Mouse (Mus musculus) forebrain, postnatal 0 days (tissue): ENCODE measurements around the gene Gm10639. TPM values are rescaled to one million over a fixed set of nuclear protein-coding genes. Genes with fewer than 3 reads are reported as not detected.
"Not testable (repeated sequence)": the region's sequence is repeated elsewhere in the genome, so short reads cannot be mapped to it uniquely, and the experiment has no call there.

ENCODE experiments used
- ATAC-seq: fragments of 200-750 bp; cut with Nextera tagmentation; 2 replicates; pipeline ENCODE4 v1.8.0; 2017; ENCODE audit warnings: mild to moderate bottlenecking, moderate library complexity
- DNase-seq: peaks from one replicate; pipeline ENCODE4 v3.0.0-alpha.2; 2015
- H3K27ac ChIP-seq: fragments of 300-500 bp; sonication (generic); 2 replicates; pipeline ENCODE4 v1.5.1; 2014; ENCODE audit warnings: low read depth, mild to moderate bottlenecking, antibody characterized with exemption, low read length, moderate library complexity, mixed read lengths
- H3K27me3 ChIP-seq: fragments of 300-500 bp; sonication (generic); 2 replicates; pipeline ENCODE4 v1.6.1; 2014; ENCODE audit warnings: mild to moderate bottlenecking, low read length, mixed read lengths; ENCODE audit not compliant: insufficient read depth
- H3K36me3 ChIP-seq: fragments of 300-500 bp; sonication (generic); 2 replicates; pipeline ENCODE4 v1.6.1; 2014; ENCODE audit warnings: mild to moderate bottlenecking, moderate library complexity; ENCODE audit not compliant: insufficient read depth
- H3K4me1 ChIP-seq: fragments of 300-500 bp; sonication (generic); 2 replicates; pipeline ENCODE4 v1.6.1; 2014; ENCODE audit warnings: antibody characterized with exemption; ENCODE audit not compliant: insufficient read depth
- H3K4me2 ChIP-seq: fragments of 300-500 bp; sonication (generic); 2 replicates; pipeline ENCODE4 v1.6.1; 2014; ENCODE audit warnings: low read depth, mild to moderate bottlenecking, moderate library complexity
- H3K4me3 ChIP-seq: fragments of 300-500 bp; sonication (generic); 2 replicates; pipeline ENCODE4 v1.5.1; 2014; ENCODE audit warnings: low read depth, low read length, mixed read lengths
- H3K9ac ChIP-seq: fragments of 300-500 bp; sonication (generic); 2 replicates; pipeline ENCODE4 v1.6.1; 2014; ENCODE audit warnings: mild to moderate bottlenecking
- H3K9me3 ChIP-seq: fragments of 300-500 bp; sonication (generic); 2 replicates; pipeline ENCODE4 v1.6.1; 2016; ENCODE audit warnings: low read length
- CTCF ChIP-seq: sonication (generic); IDR thresholded peaks from 2 replicates; pipeline ENCODE4 v1.5.1; 2016; ENCODE audit warnings: antibody characterized with exemption, control low read depth, low read depth
- WGBS: fragments of 180-500 bp; shearing (Covaris S2); extraction: QIAGEN DNeasy Blood & Tissue Kit; methylation state at CpG from one replicate; pipeline ENCODE4 v1.1.7; 2014; 5-methylcytosine and 5-hydroxymethylcytosine counted together
- polyA plus RNA-seq: library from polyadenylated mRNA; unstranded; fragments of >200 nt; fragmentation: Nextera tagmentation; extraction: Ambion mirVana; gene quantifications from 2 replicates; pipeline ENCODE4 v1.2.1, GENCODE M21; 2015
- total RNA-seq: library from RNA; depleted of rRNA; stranded (reverse); fragments of >200 nt; gene quantifications from 2 replicates; pipeline ENCODE4 v1.2.3, GENCODE M21; 2014

Gm10639 gene
- total and polyA plus RNA-seq, 2 experiments from 2014 or later, result not detected

GRCm38 (mm10) chr9:78340324-78340723, 50.6 kb downstream of the Gm10639 start:
- H3K4me1 ChIP-seq, H3K27ac ChIP-seq, H3K9me3 ChIP-seq, H3K36me3 ChIP-seq, H3K4me3 ChIP-seq, H3K9ac ChIP-seq, H3K27me3 ChIP-seq: not testable (repeated sequence)
- peak; percentile 65 for DNase-seq
- TF ChIP-seq CTCF, result peak; percentile 86
- H3K4me2 ChIP-seq, result 0 out of 2 replicates have a peak overlapping the region, but pooled peaks have one; percentile 19
- 13% methylated on average over 8 of the region's 8 CpGs for WGBS
- ATAC-seq, result peak; percentile 62

DNA sequence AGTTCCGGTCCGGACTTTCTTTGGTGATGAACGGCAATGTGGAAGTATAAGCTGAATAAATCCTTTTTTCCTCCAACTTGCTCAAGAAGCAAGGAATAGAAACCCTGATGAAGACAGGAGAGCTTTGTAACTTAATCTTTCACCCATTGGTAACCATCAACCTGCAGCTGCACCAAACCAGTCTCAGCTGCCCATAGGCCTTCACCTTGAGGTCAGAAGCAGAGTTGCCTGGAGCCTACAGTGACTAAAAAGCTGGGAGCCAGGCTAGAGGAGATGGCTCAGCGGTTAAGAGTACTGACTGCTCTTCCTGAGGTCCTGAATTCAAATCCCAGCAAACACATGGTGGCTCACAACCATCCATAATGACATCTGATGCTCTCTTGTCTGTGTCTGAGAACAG, 52.8 kb downstream of the Gm10639 start:
- not testable (repeated sequence) for H3K27me3 ChIP-seq, H3K9me3 ChIP-seq, H3K4me1 ChIP-seq, H3K27ac ChIP-seq, H3K9ac ChIP-seq, H3K36me3 ChIP-seq, ATAC-seq, H3K4me2 ChIP-seq, H3K4me3 ChIP-seq, DNase-seq
- 87% methylated on average over 4 of the region's 4 CpGs for WGBS

DNA sequence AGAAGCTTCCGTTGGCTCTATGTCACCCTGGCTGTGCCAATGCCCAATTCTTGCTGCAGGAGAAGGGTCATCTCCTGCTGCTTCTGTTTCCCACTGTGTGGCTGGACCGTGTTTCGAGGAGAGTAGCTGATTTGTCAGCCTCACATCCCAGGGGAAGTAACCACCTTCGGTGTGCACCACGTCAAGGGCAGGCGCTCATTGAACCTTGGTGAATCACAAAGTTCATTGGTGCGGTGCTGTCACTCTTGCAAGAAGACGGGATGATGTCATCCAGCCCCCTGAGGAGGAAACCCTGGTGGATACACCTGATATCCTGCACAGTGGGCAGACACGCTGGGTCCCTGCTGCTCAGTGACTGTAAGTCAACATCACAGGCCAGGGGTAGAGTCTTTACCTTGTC, 53.3 kb downstream of the Gm10639 start:
- not testable (repeated sequence) for H3K4me1 ChIP-seq, DNase-seq, H3K36me3 ChIP-seq, H3K27ac ChIP-seq, H3K27me3 ChIP-seq, H3K9me3 ChIP-seq, H3K4me3 ChIP-seq, H3K9ac ChIP-seq, H3K4me2 ChIP-seq, ATAC-seq
- 90% methylated on average over 9 of the region's 9 CpGs for WGBS

DNA sequence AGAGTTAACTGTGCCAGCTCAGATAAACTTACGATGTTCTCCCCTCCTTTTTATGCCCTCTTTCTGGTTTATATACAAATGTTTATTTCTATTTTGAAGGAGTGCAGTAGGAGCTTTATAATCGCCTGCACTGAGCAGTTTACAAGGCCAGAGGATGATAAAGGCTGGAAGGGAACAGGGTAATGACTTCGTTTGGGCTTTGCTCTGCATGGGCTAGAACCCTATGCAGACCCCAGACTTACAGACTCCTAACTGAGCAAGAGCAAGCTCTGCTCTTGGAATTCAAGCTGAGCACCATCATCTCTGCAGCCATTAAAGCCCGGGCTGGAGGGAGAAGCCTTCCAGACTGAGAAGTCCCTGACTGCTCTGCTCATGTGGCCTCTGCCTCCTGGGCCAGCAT, 55.5 kb downstream of the Gm10639 start:
- ATAC-seq, H3K36me3 ChIP-seq, H3K27ac ChIP-seq, H3K4me2 ChIP-seq, H3K9ac ChIP-seq, DNase-seq, H3K27me3 ChIP-seq, H3K4me1 ChIP-seq, H3K4me3 ChIP-seq, H3K9me3 ChIP-seq: not testable (repeated sequence)
- WGBS, result 76% methylated on average over 3 of the region's 4 CpGs

DNA sequence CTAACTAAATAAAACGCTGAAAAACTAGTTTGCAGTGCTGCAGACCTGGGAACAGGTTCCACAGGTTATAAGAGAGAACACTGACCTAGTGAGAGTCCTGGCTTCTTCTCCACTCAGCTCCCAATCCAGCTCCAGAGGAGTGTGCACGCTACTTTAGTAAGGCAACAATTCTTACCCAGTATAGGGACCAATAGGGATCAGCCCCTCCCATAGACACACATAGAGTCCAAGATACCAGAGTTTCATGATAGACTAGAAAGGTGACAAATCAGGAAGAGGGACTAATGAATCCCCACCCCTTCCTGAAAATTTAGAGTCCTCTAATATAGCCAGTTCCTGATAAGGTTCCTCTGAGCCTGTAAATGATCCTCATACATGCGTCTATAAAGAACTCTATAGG, 57.3 kb downstream of the Gm10639 start:
- Histone ChIP-seq H3K36me3 (no peaks in the 10 kb centered on the region), H3K4me2 (no peak overlapping the region), H3K9ac (no peak overlapping the region), H3K9me3 (no peaks in the 10 kb centered on the region), H3K27me3 (no peaks in the 10 kb centered on the region), H3K27ac (no peak overlapping the region), H3K4me1 (no peaks in the 10 kb centered on the region), H3K4me3 (no peak overlapping the region)
- no peak for ATAC-seq
- no peak for DNase-seq
- no peak for TF ChIP-seq CTCF
- 72% methylated on average over 3 of the region's 3 CpGs for WGBS

DNA sequence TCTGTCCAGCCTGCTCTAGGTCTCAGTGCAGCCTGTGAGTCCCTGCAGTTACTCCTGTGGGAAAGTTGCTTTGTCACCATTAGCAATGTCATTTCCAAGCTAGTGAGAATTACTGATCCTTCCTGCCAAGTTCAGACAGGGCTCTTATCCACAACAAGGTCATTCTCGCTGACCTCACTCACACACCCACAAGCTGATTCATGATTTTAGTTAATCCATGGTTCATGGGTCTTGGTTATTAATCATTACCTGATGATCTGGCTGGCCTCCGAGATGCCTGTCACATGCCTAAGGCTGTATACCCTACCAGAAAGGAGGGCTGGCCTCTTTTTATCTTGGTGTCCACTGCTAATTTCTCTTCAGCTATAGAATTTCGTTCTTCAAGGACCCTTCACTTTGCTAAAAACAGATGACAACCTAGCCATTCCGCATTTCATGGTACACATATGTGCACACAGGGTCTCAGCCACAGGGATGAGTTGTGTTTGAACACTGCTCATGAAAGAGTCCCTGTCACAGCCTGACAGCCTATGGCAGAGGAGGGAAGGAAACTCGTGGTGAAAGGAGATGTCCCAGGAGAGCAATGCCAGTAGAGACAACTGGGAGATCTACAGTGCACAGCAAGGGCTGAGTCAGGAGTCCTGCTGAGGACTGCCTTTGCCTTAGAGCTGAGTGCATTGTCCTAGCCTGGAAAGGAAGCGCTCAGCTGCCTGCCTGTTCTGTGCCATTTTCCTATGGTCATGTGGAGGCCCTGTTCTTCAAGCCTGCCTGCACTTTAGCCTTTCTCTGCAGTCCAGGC, 58.7 kb downstream of the Gm10639 start:
- not testable (repeated sequence) for ATAC-seq, H3K9me3 ChIP-seq, H3K27me3 ChIP-seq, H3K9ac ChIP-seq, H3K27ac ChIP-seq, H3K4me3 ChIP-seq, DNase-seq, H3K36me3 ChIP-seq, H3K4me2 ChIP-seq, H3K4me1 ChIP-seq
- 79% methylated on average over 6 of the region's 6 CpGs for WGBS

DNA sequence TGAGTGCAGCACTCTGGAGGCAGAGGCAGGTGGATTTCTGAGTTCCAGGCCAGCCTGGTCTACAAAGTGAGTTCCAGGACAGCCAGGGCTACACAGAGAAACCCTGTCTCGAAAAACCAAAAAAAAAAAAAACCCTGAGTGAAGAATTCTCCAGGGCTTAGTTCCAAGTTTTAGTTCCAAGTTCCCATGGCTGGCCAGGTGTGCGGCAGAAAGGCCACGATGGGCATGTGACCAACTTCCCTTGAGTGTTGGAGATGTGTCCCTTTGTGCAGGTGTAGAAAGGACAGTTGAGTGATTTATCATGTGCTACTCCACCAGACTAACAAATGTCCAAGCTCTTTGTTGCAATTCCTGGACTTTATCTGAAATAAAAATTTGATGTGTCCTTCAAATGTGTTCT, 59.4 kb downstream of the Gm10639 start:
- H3K36me3 ChIP-seq, DNase-seq, H3K4me1 ChIP-seq, H3K9me3 ChIP-seq, H3K27ac ChIP-seq, ATAC-seq, H3K4me3 ChIP-seq, H3K27me3 ChIP-seq, H3K9ac ChIP-seq, H3K4me2 ChIP-seq: not testable (repeated sequence)
- 81% methylated on average over 3 of the region's 3 CpGs for WGBS

- not testable (repeated sequence) for H3K4me3 ChIP-seq, H3K4me1 ChIP-seq, H3K9ac ChIP-seq, H3K4me2 ChIP-seq, ATAC-seq, H3K9me3 ChIP-seq, H3K27me3 ChIP-seq, H3K27ac ChIP-seq, H3K36me3 ChIP-seq, DNase-seq
These were observed 60.3 kb downstream of the Gm10639 start for GRCm38 (mm10) chr9:78350007-78350406.
